Mouse (Mus musculus) forebrain, embryonic 12.5 days (tissue): ENCODE results near the gene Cyp4f15. TPM values are rescaled to one million over a fixed set of nuclear protein-coding genes. Genes with fewer than 3 reads are reported as not detected.
"Not testable (repeated sequence)": the region's sequence is repeated elsewhere in the genome, so short reads cannot be mapped to it uniquely, and the experiment has no call there.

Experiments used
- ATAC-seq: fragments of 200-750 bp; cut with Nextera tagmentation; 2 replicates; pipeline ENCODE4 v1.8.0; 2017; ENCODE audit warnings: moderate TSS enrichment; ENCODE audit not compliant: low FRiP score
- H3K27ac ChIP-seq: fragments of 300-500 bp; sonication (generic); 2 replicates; pipeline ENCODE4 v1.5.1; 2016; ENCODE audit warnings: mild to moderate bottlenecking
- H3K27me3 ChIP-seq: fragments of 300-500 bp; sonication (generic); 2 replicates; pipeline ENCODE4 v1.6.1; 2016; ENCODE audit warnings: mild to moderate bottlenecking
- H3K36me3 ChIP-seq: fragments of 300-500 bp; sonication (generic); replicated peaks from 2 replicates; pipeline ENCODE4 v1.6.1; 2016; ENCODE audit warnings: mild to moderate bottlenecking
- H3K4me1 ChIP-seq: fragments of 300-500 bp; sonication (generic); 2 replicates; pipeline ENCODE4 v1.6.1; 2016
- H3K4me2 ChIP-seq: fragments of 300-500 bp; sonication (generic); 2 replicates; pipeline ENCODE4 v1.6.1; 2016; ENCODE audit warnings: mild to moderate bottlenecking, moderate library complexity
- H3K4me3 ChIP-seq: fragments of 300-500 bp; sonication (generic); replicated peaks from 2 replicates; pipeline ENCODE4 v1.5.1; 2016; ENCODE audit warnings: mild to moderate bottlenecking
- H3K9ac ChIP-seq: fragments of 300-500 bp; sonication (generic); 2 replicates; pipeline ENCODE4 v1.6.1; 2016; ENCODE audit warnings: mild to moderate bottlenecking
- H3K9me3 ChIP-seq: fragments of 300-500 bp; sonication (generic); 2 replicates; pipeline ENCODE4 v1.6.1; 2016
- WGBS: fragments of 180-500 bp; shearing (Covaris S2); methylation state at CpG from one replicate; pipeline ENCODE4 v1.1.7; 2016; 5-methylcytosine and 5-hydroxymethylcytosine counted together
- polyA plus RNA-seq: library from polyadenylated mRNA; unstranded; fragments of >200 nt; fragmentation: Nextera tagmentation; extraction: Ambion mirVana; gene quantifications from 2 replicates; pipeline ENCODE4 v1.2.1, GENCODE M21; 2016

Cyp4f15 gene
- polyA plus RNA-seq, 1 experiment from 2014 or later: 1.5 TPM

DNA sequence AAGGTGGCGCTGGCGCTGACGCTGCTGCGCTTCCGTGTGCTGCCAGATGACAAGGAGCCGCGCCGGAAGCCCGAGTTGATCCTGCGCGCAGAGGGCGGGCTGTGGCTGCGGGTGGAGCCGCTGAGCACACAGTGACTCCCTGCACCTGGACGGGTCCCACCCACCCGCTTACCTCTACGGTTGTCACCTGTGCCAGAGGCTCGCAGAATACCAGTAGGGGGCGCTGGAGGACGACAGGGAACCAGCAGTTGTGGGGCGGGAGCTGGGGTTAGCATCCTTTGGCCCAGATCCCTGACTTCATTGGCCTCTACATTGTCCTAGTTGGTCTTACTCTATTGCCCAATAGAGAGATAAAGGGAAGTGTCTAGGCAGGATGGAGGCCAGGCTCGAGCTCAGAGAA lies 17.4 kb downstream of the Cyp4f15 start:
- WGBS: 46% methylated on average over 22 of the region's 22 CpGs
- no peaks in the 10 kb centered on the region for H3K27me3 ChIP-seq
- no peak overlapping the region for H3K27ac ChIP-seq
- no peak overlapping the region for H3K4me3 ChIP-seq
- H3K9me3 ChIP-seq: peaks cover 3% of the 10 kb centered on the region; the same call in 1 of the 2 replicates
- no peak overlapping the region for H3K9ac ChIP-seq
- H3K4me2 ChIP-seq: peak overlapping the region; percentile 13; the same call in 1 of the 2 replicates
- ATAC-seq: no peak
- no peaks in the 10 kb centered on the region for H3K36me3 ChIP-seq
- H3K4me1 ChIP-seq: no peaks in the 10 kb centered on the region

GRCm38 (mm10) chr17:32710541-32710940 lies 25.1 kb downstream of the Cyp4f15 start:
- H3K9ac ChIP-seq, H3K4me2 ChIP-seq, H3K4me1 ChIP-seq, H3K27ac ChIP-seq, H3K4me3 ChIP-seq, H3K9me3 ChIP-seq, ATAC-seq, H3K27me3 ChIP-seq, H3K36me3 ChIP-seq: not testable (repeated sequence)

GRCm38 (mm10) chr17:32722151-32722550 lies 36.7 kb downstream of the Cyp4f15 start:
- H3K27ac ChIP-seq, H3K4me2 ChIP-seq, H3K9ac ChIP-seq, H3K36me3 ChIP-seq, H3K4me1 ChIP-seq, H3K9me3 ChIP-seq, H3K27me3 ChIP-seq, H3K4me3 ChIP-seq, ATAC-seq: not testable (repeated sequence)
- 77% methylated on average over 1 of the region's 1 CpGs for WGBS

DNA sequence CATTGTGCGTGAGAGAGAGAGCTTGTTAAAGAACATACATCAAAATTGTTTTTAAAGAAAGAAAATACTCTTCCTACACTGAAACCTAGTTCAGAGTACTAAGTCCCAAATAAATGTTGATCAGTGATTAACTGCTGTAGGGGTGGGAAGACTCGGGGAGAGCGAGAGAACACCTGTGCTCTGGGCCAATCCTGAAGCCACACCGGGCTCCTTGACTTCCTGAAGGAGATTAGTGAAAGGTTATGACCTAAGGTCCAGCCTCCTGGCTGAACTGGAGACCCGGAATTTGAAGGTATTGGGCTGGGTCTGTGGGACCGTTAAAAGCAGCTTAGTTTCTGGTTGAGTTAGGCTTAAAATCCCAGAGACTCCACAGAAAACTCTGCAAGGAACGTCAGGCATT lies 37.3 kb downstream of the Cyp4f15 start:
- Histone ChIP-seq H3K27me3 (no peaks in the 10 kb centered on the region; the same call in 1 of the 2 replicates), H3K36me3 (no peaks in the 10 kb centered on the region), H3K27ac (no peak overlapping the region), H3K4me2 (no peak overlapping the region), H3K4me1 (no peaks in the 10 kb centered on the region), H3K4me3 (no peak overlapping the region), H3K9me3 (peaks cover 7% of the 10 kb centered on the region; the same call in 1 of the 2 replicates), H3K9ac (no peak overlapping the region)
- no peak for ATAC-seq
- WGBS: 67% methylated on average over 7 of the region's 7 CpGs

DNA sequence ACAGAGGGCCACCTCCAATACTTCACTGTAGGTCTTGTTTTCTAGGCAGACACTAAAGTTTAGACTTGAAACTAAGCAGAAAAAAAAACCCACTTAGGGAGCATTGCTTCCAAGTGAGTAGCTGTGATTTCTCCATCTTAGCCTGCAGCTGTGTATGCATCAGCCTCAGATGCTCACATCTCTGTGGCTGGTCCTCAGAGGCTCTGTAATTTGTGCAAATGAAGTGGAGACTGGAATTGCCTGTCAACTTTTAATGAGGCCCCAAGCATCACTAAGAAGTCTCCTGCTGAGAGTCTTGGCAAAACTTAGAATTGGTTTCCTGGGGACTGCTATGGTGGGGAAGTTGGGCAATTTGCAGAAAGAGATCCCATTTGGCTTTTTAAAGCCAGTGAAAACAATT lies 40.9 kb downstream of the Cyp4f15 start:
- ATAC-seq, H3K27ac ChIP-seq, H3K9ac ChIP-seq, H3K9me3 ChIP-seq, H3K4me2 ChIP-seq, H3K4me3 ChIP-seq, H3K4me1 ChIP-seq, H3K36me3 ChIP-seq, H3K27me3 ChIP-seq: not testable (repeated sequence)

DNA sequence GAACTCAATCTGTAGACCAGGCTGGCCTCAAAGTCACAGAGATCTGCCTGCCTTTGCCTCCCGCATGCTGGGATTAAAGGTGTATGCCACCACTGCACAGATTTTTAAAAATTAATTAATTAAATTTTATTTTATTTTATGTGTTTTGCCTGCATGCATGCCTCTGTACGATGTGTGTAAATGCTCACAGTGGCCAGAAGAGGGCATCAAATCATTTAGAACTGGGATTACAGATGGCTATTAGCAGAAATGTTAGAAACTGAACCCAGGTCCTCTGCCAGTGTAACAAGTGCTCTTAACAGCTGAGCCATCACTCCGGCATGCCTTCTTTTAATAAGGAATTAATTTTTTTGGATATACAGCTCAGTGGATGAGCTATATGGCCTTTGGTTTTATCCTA lies 43.6 kb downstream of the Cyp4f15 start:
- Histone ChIP-seq H3K4me1 (no peaks in the 10 kb centered on the region), H3K9me3 (0 out of 2 replicates have a peak, but pooled peaks cover 4% of the 10 kb centered on the region), H3K36me3 (no peaks in the 10 kb centered on the region), H3K9ac (no peak overlapping the region), H3K4me2 (no peak overlapping the region), H3K27ac (no peak overlapping the region), H3K4me3 (no peak overlapping the region), H3K27me3 (no peaks in the 10 kb centered on the region)
- ATAC-seq: no peak
- 71% methylated on average over 3 of the region's 3 CpGs for WGBS

GRCm38 (mm10) chr17:32738406-32738805 lies 53.0 kb downstream of the Cyp4f15 start:
- Histone ChIP-seq H3K4me3 (no peak overlapping the region), H3K9ac (no peak overlapping the region), H3K4me1 (peaks cover 5% of the 10 kb centered on the region), H3K9me3 (no peaks in the 10 kb centered on the region), H3K36me3 (no peaks in the 10 kb centered on the region), H3K27ac (no peak overlapping the region), H3K27me3 (no peaks in the 10 kb centered on the region), H3K4me2 (no peak overlapping the region)
- ATAC-seq: no peak
- WGBS: 95% methylated on average over 1 of the region's 1 CpGs

DNA sequence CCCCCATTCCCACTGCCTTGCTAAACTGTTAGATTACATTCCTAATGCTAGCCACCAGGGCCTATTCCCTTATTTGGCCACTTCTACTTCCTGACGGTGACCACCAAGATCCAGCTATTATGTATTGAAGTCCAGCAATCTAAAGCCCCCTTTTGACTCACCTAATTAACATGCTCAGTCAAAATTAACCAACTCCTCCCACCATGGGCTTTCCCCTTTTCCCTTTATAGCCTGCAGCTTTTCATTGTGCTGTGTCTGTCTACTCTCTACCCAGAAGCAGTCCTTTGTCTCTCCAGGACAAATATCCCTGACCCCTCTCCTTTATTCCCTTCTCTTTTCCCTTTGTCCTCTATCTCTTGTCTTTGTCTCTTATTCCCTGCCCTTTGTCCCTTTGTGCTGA lies 55.6 kb downstream of the Cyp4f15 start:
- WGBS: 0% methylated on average over 1 of the region's 1 CpGs
- Histone ChIP-seq H3K4me1 (peaks cover 5% of the 10 kb centered on the region), H3K36me3 (no peaks in the 10 kb centered on the region), H3K4me3 (no peak overlapping the region), H3K4me2 (no peak overlapping the region), H3K9me3 (no peaks in the 10 kb centered on the region), H3K27ac (no peak overlapping the region), H3K9ac (no peak overlapping the region), H3K27me3 (no peaks in the 10 kb centered on the region)
- ATAC-seq: no peak

DNA sequence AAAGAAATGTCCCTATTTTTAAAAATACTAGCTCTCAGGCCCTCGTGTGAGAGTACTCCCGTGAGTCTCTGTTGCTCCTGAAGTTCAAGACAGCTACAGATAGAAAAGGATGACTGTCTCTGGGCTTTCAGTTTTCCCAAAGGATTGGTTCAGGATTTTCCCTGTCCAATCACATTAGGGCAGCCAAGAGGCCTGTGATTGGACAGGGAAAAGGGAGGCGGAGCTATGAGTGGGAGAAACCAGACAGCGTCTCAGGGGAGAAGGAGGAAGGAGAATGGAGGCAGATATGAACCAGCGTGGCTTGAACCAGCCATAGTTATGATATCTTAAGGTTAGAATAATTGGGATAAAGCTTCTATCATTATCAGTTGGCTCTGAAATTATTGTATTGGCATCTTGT lies 65.2 kb downstream of the Cyp4f15 start:
- 57% methylated on average over 5 of the region's 5 CpGs for WGBS
- no peak for ATAC-seq
- no peaks in the 10 kb centered on the region for H3K9me3 ChIP-seq

More for the DNA sequence above, 65.2 kb downstream of the Cyp4f15 start:
- H3K4me2 ChIP-seq: no peak overlapping the region
- no peak overlapping the region for H3K27ac ChIP-seq
- H3K9ac ChIP-seq: no peak overlapping the region
- H3K36me3 ChIP-seq: no peaks in the 10 kb centered on the region
- 0 out of 2 replicates have a peak, but pooled peaks cover 3% of the 10 kb centered on the region for H3K27me3 ChIP-seq
- H3K4me3 ChIP-seq: no peak overlapping the region
- H3K4me1 ChIP-seq: no peaks in the 10 kb centered on the region

Other genes with a start within 250 kb of the Cyp4f15 start
- 0.22 and 0.32 TPM in 2 replicates for gene Cyp4f39, start 232.9 kb upstream of the Cyp4f15 start, polyA plus RNA-seq
- gene Cyp4f17, start 179.6 kb upstream of the Cyp4f15 start, polyA plus RNA-seq: 6.5 and 6.8 TPM in 2 replicates
- gene Cyp4f16, start 149.1 kb upstream of the Cyp4f15 start, polyA plus RNA-seq: 19.3 and 19.7 TPM in 2 replicates
- gene Cyp4f37, start 64.3 kb upstream of the Cyp4f15 start, polyA plus RNA-seq: not detected in 2 replicates
- not detected in 2 replicates for gene Cyp4f40, start 26.7 kb upstream of the Cyp4f15 start, polyA plus RNA-seq
- 56.3 and 56.5 TPM in 2 replicates for gene Zfp871, start 102.7 kb downstream of the Cyp4f15 start, polyA plus RNA-seq
- gene Zfp811, start 124.3 kb downstream of the Cyp4f15 start, polyA plus RNA-seq: 32.2 and 34.2 TPM in 2 replicates
- gene Zfp799, start 144.6 kb downstream of the Cyp4f15 start, polyA plus RNA-seq: 17.9 and 18.3 TPM in 2 replicates
- 7.7 and 10.3 TPM in 2 replicates for gene Zfp870, start 206.0 kb downstream of the Cyp4f15 start, polyA plus RNA-seq
- not detected in 2 replicates for gene Cyp4f14, start 231.7 kb downstream of the Cyp4f15 start, polyA plus RNA-seq